Mouse (Mus musculus): ENCODE data around the gene Mgst3. TPM values are rescaled to one million over a fixed set of nuclear protein-coding genes. Genes with fewer than 3 reads are reported as not detected.

Gene Mgst3
- polyA plus RNA-seq, 1 experiment = 2.3 TPM

DNA sequence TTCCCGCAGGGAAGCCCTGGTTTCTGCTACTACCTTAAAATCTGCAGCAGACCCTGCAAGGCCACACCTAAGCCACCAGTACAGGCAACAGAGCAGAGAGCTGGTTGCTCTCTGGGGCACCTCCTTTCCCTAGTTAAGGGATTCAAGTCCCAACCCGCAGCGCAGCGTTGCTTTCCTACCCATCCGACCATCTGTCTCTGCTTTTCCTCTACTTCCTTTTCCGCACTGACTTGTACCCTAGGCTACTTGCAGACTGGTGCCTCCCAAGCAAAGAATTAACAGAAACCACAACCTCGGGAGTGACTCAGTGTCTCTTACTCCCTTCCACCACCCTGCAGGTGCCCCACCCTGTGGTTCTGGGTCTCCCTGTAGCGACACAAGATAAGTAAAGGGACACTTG is 954 bp downstream of the Mgst3 start:
- TF ChIP-seq GATA1 (IDR thresholded peaks at IDR 0.05; ENCODE audit: low read length) = no peak

DNA sequence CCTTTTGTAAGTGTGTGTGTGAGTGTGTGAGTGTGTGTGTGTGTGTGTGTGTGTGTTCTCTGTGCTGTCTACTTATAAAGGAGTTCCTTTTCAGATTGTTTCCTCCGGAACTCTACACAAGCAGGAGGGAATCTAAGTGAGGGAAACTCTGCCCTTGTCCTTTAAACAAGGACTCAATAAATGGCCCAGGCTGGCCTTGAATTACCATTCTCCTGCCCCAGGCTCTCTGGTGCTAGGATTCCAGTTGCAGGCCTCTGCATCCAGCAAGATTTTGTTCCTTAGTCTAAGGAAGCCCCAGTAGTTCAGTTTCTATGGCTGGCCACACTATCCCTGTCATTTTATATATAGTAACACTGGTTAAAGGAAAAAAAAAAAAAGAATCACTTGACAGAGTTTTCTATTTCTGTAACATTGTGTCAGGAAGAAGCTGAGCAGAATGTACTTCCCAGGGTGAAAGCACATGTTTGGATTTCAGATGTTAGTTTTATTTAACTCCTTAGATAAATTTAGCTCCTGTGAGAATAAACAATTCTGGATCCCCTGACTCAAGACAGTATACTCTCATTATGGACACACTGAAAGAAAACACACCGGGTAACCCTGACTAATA is 1.5 kb downstream of the Mgst3 start:
- TF ChIP-seq GATA1 (IDR thresholded peaks at IDR 0.05; ENCODE audit: low read length) = no peak

DNA sequence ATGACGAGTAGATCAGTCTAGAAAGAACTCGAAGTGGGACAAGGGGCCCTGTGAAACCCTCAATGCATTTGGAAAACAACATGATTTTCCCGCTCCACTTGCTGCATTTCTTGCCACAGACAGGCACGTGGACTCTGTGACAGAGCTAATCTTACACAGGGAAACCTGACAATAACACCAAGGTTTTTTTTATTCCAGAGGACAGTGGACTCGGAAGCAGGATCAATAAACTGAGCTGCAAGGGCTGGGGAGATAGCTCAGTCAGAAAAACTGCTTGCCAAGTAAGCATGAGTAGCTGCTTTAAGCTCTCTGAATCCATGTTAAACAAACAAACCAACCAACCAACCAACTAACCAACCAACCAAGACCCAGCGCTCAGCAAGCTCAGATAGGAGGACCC is 2.4 kb downstream of the Mgst3 start:
- TF ChIP-seq GATA1 (IDR thresholded peaks at IDR 0.05; ENCODE audit: low read length) = no peak

DNA sequence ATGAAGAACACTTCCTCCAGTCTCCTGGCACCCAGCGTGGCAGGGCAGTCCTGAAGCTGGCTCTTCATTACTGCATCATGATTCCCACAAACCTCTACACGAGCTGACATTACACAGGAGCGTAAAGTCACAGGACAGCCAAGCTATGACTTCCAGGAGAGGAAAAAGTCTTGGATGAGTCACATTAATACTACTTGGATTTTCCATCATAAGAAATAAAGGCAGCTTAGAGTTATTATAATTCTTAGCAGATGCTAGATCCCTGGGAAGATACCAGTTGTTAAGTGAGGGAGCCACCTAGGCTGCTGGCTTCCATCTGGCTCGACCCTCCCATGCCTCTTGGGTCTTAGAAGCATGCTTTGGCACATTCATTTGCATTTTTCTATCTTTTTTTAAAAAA is 3.3 kb downstream of the Mgst3 start:
- TF ChIP-seq GATA1 (IDR thresholded peaks at IDR 0.05; ENCODE audit: low read length) = no peak

DNA sequence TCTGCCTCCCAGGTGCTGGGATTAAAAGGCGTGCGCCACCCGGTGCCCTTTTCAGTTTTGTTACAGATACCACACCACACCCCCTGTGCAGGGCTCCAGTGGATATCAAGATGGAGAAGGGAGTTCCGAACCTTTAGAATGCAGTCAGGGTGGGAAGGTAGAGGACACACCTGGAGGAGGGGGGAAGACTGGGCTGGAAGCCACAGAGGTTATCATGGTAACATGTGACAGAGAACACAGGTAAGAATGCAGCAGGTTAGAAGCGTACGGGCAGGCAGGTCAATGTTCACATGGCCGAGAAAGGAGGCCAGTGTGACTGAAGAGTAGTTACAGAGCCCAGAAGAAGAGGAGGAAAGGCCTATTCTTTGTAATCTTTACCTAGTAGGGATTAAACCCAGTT is 4.1 kb downstream of the Mgst3 start:
- no peak for TF ChIP-seq GATA1 (IDR thresholded peaks at IDR 0.05; ENCODE audit: low read length)

DNA sequence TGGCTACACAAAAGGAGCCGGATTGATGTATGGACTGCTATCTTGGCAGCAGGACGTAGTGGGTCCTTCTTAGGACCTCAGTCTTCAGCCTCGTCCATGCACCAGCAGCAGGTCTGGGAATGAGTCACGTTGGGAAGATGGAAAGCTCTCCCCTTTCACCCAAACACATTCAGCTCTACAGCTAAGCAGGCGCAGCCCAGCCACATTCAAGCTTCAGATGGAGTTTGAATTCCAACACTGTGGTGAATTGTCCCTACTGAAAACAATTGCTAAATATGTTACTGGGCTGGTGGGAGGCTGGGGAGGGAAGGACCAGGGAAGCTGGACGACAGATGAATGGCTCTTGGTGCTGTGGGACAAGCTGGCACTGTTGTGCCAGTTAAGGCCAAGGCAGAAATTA is 5.1 kb downstream of the Mgst3 start:
- TF ChIP-seq GATA1 (IDR thresholded peaks at IDR 0.05; ENCODE audit: low read length) = no peak

DNA sequence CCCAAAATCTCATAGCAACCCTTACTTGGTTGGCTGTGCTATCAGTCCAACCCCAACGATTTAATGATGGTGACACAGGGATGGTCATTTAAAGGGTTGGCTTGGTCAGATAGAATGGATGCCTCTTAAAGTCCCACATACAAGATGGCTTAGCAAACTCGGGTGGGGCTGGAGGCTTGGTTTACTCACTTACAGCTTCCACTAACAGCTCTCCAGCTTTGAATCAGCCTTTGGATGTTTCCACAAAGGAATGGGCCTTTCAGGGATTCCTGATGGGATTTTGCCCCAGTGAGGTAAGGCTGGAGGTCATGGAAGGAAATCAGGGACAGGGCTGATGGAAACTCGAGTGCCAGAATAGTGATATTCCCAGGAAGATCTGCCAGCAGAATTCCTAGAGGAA is 5.8 kb downstream of the Mgst3 start:
- TF ChIP-seq GATA1 (IDR thresholded peaks at IDR 0.05; ENCODE audit: low read length) = no peak

DNA sequence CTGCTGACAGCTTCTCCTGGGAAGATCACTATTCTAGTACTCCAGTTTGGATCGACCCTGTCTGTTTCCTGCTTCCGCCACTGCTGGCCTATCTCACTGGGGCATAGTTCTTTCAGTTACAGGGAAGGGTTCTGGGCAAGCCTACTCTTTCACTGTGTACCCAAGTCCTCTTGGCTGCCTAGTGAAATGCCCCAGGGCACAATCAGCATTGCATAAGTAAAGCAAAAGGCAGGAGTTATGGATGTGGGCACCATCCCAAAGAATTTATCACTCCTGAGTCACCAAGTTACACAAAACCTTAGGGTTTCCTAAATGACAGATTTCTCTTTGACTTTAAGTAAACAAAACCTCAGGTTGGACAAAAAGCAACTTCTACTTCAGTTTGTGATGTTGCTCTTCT is 6.3 kb downstream of the Mgst3 start:
- no peak for TF ChIP-seq GATA1 (IDR thresholded peaks at IDR 0.05; ENCODE audit: low read length)

DNA sequence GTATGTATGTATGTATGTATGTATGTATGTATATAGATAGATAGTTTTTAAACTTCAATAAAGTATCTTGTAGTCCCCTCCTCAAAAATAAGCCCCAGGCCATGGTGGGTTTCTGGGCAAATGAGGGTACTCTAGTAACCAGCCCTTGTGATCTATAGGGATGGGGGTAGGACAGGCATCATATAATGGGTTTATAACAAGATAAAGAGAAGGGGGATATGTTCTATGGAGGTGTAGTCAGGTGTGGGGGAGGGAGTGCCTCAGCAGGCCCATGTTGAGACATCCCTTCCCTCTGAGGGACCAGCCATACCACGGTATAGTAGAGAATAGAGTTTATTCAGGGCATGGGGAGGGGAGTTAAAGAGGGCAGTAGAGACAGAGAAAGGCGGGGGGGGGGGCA is 7.2 kb downstream of the Mgst3 start:
- TF ChIP-seq GATA1 (IDR thresholded peaks at IDR 0.05; ENCODE audit: low read length) = no peak

DNA sequence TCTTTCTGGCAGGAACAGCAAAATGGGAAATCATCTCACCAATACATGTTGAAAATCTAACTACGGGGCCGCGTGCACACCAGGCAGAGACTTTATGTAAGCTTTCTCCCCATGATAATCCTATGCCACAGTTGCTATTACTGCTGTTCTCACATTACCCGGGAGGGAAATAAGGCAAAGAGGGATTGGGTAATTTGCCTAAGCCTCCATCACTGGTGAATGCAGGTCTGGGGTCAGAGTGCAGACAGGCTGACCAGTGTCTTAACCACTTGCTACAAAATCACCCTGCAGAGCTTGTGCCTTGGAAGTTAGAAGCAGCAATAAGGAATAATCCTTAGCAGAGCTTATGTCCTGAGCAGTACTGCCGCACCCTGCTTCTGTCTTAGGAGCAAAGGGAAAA is 8.0 kb downstream of the Mgst3 start:
- no peak for TF ChIP-seq GATA1 (IDR thresholded peaks at IDR 0.05; ENCODE audit: low read length)

DNA sequence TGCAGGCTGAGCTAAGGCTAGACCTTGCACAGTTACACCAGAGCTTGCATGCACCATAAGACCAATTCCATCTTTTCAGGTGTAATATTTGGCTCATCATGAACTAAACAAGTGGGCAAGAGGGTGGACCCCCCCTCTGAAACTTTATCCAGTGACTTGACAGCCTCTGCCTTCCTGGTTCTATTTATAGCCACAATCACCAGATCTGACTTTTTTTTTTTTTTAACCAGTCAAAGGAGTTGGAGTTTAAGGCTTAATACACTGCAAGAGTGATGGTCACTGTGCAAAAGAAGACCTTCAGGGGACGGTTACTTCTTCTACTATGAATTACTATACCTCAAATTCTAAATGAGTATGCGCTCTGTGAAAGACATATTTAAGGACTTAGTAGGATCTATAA is 8.4 kb downstream of the Mgst3 start:
- TF ChIP-seq GATA1 (IDR thresholded peaks at IDR 0.05; ENCODE audit: low read length) = no peak

DNA sequence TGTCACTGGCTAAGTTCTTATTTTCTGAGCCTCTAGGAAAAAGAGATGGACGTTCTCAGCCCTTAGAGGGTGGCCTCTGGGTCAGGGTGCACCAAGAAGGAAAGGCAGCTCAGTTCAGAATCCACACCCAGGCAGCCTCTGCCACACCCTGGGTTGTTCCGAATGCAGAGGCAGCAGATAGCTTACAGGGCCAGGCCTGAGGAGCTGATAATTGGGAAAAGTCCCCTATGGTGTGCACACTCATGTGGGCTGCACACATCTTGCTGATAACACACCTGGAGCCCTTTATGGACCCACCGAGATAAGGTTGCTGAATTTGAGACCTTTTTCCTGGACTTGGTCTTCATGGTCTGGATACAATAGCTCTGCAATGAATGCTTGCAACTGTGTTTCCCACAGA is 9.5 kb downstream of the Mgst3 start:
- peak; percentile 63 for TF ChIP-seq GATA1 (IDR thresholded peaks at IDR 0.05; ENCODE audit: low read length)

DNA sequence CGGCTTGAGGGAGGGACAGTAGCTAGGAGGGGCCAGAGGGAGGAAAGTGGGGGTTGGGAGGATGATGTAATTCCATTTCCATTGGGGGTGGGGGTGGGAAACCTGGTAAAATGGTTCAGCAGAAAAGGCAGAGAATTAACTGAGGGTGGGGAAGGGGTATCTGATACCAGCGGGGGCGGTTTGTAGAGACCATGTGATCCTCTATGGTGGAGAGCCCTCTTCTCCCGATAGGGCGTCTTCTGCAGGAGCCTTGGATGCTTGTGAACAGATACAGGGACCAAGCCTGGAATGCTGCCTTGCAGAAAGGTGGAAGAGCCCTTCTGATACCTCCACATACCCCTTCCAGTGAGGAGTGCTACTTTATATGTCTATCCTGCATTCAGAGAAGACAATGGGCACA is 10.5 kb downstream of the Mgst3 start:
- no peak for TF ChIP-seq GATA1 (IDR thresholded peaks at IDR 0.05; ENCODE audit: low read length)

DNA sequence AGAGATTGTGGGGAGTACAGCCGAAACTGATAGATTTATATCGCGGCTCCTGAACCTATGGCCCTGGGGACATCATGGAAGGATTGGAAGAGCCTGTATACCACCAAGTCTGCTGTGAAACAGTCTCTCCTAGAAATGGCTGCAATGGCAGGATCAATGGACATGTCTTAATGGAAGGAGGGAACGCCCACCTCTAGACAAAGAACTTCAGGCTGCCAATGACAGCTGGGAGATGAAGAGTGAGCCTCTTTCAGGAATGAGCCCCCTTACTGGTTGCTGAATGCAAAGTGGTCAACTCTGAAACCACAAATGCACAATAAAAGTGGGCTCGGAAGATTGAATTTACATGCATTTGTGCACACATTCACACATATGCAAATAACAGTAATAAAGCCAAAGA is 10.9 kb downstream of the Mgst3 start:
- no peak for TF ChIP-seq GATA1 (IDR thresholded peaks at IDR 0.05; ENCODE audit: low read length)

DNA sequence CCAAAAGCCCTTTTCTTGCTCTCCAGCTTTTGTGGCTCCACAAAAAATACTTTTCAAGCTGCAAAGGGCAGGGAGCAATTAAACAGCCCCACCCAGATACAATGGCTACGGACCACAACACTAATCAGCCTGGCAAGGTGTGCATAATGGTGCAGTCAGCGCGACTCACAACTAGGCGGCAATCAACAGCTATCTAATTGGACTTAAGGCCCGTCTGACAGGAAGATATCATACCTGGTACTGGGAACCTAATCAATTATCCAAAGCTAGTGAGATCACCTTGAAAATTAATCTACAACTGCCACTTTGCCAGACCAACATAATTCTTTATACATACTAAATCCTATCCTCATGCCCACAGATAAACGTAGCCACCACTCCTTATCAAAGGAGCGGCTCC is 11.3 kb downstream of the Mgst3 start:
- TF ChIP-seq GATA1 (IDR thresholded peaks at IDR 0.05; ENCODE audit: low read length) = no peak

DNA sequence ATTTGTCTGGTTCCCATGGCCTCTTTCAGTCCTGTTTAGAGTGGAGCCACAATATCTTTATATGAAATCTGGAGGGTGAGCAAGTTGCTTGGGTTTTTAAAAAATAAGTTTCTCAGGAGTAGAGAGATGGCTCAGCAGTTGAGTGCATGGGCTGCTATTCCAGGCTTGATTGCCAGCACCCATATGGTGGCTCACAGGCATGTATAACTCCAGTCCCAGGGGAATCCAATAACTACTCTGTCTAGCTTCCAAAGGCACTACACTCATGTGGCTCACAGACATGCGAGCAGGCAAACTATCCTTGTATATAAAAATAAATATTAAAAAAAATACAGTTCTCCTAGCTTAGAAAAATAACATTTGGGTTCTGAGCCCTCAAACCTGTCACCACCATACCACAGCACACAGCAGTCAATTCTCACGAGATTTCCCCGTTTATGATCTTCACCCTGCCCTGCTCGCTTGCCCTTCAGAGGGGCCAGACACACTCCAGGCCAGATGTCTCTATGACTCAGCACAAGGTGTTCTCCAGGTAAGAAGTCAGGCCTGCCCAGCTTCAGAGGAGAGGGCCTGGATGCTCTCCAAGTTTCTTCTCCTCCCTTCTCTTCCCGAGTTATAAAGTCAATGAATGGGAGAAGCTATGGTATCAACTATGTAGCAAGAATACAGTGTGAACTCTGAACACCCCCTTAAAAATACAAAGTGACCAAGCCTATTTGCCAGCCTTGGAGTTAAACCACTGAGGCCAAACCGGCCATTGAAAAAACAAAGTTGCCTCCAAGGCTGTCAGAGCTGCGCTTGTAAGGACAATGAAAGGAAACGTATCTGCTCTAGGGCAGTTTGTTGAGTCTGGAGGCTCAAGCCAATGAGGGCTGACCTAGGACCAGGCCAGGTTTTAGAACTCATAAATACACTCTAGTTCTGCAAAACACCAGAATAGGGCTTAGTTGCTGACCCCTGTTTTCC is 12.3 kb downstream of the Mgst3 start:
- TF ChIP-seq GATA1 (IDR thresholded peaks at IDR 0.05; ENCODE audit: low read length) = no peak

DNA sequence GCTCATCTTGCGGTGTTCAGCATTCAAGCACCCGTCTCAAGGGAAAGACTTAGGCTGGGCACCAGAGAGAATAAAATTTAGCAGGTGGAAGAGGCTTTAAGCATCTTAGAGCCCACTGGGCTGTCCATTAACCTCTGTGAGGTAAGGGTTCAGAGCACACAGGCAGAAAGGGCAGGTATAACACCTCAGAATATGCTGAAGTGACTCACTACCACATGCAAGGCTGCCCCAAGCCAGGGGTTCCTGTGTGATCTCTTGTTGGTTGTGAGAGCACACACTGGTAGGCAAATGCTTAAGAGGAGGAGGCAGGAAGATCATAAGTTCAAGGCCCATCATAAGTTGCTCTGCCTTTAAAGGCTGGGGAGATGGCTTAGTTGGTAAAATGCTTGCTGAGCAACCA is 13.4 kb downstream of the Mgst3 start:
- TF ChIP-seq GATA1 (IDR thresholded peaks at IDR 0.05; ENCODE audit: low read length) = no peak
